Mouse (Mus musculus) cerebellum, adult 8-10 months (tissue): ENCODE results near the gene Nde1.
A peak's percentile ranks its signal among the peaks of the same experiment; 100 is the strongest.
"Not testable (repeated sequence)": the region's sequence is repeated elsewhere in the genome, so short reads cannot be mapped to it uniquely, and the experiment has no call there.

Source experiments
- DNase-seq: peaks from one replicate; pipeline ENCODE4 v3.0.0; 2022

The Nde1 gene

DNA sequence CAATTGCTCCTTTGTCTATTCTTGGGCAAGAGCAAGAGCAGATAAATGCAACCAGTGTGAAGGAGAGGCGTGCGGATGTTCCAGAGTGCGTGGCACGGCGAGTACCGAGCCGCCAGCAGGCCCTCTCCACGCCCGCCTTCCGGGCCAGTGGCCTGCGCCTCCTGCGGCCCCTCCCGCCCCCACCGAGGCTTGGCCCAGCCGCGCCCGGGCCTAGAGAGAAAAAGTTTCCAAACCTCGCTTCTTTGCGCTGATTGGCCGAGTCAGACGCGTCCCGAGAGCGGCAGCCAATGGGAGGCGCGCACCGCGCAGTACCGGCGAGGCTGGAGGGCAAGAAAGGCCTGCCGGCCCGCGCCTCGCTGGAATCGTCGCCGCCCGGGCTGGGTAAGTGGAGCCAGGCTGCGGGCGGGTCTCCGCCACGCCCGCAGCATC is at the start of gene Nde1, which contains the start of gene Marf1:
TSS of gene Nde1 (plus strand) at position 288 of the 429 bp plus-strand sequence.
TSS of gene Marf1 (minus strand) at position 364 of the 429 bp plus-strand sequence.
- DNase-seq: peak; percentile 60

DNA sequence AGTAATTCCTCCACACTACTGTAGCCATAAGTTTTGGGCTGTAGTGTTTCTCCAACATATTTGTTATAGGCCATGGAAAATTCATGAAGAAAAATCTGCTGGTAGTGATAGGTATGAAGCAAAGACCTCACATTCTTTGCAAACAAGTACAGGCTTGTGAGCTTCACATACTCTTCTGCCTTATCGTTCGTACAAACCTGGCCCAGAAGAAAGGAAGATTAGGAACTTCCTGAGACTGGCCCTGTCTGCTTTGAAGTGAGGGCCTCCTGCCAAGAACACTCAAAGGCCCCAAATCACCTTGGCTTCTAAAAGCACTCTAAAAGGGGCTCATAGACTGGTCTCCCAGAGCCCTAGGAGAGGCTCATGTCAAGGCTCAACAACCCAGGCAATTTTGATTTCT is 45.8 kb upstream of the Nde1 start:
- DNase-seq: no peak

DNA sequence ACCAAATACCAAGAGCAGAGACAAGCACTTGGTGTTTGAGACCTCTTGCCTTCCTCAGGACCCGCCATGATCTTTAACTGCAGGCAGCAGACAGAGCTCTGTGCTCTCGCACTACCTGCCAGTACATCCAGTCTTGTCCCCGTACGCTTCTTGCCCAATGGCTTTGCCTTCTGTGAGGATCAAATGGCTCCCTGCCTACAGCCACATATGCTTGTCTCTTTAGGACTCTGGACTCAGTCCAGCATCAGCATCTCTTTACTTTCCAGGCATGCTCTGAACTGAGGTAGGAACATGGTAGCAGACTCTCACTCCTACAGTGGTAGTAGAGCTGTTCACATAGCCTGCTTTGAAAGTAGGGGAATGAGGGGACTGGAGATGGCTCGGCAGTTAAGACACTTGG is 42.1 kb upstream of the Nde1 start:
- peak; percentile 74 for DNase-seq

DNA sequence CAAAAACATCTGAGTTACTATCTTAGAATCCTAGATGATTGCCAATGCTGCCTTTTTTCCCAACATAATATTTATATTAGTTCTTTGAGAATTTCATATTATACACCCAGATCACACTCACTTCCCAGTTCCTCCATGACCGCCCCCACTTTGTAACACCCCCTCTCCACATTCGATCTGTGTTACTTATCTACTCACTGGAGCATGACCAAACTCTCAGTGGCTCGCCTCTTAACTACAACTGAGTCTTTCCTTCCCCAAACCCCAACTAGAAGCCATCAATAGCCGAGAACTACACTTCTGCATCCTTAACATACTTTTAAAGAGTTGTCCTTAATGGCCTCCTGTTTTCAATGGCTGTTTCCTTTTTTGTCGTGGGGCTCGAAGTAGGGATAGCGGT is 41.5 kb upstream of the Nde1 start:
- DNase-seq: no peak

DNA sequence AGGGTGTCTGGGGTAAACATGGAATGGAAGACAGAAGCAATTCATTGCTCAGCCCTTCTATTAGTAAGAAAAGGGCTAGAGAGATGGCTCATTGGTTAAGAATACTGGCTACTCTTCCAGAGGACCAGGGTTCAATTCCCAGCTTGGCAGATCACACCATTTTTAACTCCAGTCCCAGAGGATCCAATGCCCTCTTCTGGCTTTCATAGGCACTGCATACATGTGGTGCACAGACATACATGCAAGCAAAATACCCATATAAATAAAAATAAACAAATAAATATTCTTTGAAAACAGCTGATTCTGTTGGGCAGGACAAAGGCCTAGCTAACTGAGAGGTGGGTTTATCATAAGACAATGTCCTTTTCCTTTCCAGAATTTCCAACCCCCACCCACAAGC is 40.5 kb upstream of the Nde1 start:
- no peak for DNase-seq

DNA sequence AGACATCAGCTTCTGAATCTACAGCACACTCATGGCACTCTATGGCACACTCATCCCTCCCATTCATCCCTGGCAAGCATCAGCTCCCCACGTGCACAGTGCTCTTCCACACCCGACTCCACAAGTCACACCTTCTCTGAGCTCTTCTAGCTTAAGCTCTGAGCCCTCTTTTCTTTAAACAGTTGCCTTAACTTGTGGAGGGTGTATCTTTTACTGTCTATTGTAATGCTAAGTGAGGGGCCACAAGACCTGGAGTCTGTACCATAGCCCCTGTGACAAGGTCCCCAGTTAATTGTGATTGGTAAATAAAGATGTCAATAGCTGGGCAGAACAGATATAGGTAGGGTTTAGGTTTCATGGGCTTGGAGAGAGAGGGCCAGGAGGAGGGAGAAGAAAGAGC is 39.2 kb upstream of the Nde1 start:
- DNase-seq: no peak

DNA sequence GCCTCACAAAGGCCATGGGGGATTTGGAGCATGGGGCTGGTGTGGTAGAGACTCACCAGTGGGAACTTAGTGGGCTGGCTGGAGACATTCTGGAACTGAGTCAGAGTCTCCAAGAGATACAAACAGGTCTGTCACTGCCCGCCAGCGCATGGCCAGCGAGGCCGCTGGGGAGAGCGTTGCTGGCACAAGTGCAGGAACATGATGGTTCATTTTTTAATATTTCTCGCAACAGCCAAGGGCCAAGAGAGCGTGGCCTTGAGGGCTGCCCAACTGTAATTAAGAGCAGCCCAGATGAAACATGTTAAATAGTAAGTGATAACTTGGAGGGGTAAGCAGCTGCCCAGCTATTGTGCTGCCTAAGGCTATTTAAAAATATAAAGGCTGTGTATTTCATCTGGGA is 38.4 kb upstream of the Nde1 start:
- no peak for DNase-seq

DNA sequence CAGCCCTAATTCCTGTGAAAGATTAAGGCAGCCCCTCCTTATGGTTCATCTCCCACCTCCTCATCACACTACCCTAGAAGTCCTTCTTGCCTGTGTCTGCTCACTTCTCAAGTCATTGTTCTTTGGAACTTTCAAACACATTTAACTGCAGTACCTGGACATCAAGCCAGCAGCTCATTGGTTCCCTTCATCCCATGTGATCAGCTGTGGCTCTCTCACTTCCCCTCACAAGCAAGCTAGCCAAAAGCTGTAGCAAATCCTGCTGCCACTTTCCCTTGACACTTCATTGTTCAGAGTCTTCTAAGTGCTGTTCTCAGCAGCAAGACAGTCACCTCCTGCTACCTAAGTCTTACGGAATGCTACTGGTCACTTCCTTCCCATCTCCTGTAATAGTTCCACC is 37.8 kb upstream of the Nde1 start:
- no peak for DNase-seq

DNA sequence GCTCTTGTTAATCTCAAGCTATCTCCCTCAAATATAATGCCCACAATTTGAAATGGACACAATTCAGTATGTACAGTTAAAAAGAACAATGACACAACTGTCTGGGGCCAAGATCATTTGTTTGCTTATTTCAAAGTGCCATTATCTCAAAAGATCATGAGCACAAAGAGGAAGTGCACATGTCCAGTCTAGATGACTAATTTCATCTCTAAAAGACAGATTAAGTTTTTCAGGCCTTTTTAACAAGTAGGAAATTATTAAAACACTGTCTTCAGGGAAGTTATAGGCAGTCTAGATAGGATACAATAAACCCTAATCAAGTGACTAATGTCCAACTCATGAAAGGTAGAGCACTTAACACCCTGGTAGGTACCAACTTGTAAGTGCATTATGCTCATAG is 34.1 kb upstream of the Nde1 start:
- DNase-seq: no peak

DNA sequence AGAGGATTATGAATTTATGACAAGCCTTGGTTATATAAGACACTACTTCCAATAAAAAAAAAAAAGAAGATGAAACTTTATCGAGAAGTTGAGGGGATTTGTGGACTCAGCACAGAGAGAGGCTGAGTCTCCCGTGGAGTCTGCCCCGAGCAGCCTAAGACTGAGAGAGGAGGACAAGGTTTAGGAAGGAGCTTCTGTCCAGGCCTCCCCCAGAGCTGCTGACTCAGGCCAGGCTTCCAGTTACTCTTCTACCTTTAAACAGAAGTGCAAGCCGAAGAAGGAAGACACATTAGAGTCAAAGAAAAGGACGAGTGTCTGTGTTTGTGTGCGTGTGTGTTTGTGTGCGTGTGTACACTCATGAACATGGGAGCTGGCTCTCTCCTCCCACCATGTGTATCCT is 32.3 kb upstream of the Nde1 start:
- no peak for DNase-seq

DNA sequence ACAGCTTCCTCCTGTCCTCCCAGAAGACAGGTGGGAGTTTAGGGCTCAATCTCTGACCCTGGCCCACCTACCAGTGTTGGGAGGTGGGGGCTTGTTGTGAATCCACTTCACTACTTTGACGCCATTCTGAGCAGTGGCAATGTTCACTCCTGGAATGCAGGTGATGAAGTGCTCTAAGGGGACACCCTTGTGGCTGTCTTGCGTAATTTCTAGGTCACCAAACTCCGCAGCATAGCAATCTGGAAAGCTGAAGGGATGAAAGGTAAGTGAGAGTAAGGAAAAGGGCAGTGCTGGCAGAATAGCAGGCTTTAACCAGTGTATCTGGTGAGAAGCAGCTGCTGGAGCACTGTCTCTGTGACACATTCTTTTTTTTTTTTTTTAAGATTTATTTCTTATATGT is 31.7 kb upstream of the Nde1 start:
- DNase-seq: no peak

DNA sequence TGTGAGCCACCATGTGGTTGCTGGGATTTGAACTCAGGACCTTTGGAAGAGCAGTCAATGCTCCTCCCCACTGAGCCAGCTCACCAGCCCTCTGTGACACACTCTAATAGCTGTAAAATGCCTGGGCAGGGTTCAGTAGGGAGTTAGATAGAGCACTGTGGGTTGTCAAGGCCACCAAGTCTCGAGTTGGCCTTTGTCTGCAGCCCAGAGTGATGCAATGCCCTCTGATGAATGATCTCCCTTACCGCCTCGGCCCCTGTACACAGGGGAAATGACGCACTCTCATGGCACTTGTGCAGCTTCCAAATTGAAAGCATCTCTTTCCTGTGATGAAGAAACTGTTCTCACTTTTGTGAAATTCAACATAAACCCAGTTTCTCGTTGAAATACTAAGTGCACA is 31.2 kb upstream of the Nde1 start:
- DNase-seq: no peak

DNA sequence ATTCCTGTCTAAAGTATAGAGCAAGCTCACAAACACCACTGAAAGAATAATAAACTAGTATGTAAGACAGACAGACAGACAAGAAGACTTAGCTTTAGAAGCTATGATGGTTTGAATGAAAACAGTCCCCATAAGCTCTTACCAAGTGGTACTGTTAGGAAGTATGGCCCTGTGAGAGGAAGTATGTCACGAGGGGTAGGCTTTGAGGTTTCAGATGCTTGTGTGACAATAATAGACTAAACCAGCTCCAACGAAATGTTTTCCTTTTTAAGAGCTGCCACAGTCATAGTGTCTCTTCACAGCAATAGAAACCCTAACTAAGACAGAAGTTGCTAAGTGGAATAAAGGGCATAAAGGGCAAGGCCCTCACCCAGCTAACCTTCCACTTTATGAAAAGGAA is 28.1 kb upstream of the Nde1 start:
- no peak for DNase-seq

DNA sequence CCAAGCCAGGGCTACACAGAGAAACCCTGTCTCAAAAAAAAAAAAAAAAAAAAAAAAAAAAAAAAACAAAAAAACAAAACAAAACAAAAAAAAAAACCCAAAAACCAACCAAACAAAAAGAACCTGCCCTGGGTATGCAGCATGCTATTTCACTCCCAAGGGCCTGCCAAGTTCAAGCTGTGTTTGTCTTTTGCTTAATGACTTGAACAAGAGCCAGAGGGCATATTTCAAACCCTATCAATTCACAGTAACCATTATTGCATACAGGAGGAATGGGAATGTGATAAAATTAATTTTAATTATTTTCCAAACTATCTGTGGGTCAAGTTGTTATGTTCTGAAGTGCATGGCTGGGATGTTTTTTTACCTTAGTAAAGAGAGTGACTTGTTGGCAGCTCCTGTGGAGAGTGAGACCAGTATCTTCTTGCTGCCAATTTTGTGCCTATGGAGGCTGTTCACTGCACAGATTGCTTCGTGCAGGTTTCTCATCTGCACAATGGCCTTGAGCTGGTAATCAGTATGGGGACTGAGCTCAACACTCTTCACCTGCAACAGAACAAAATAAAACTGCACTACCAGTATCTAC is 25.0 kb upstream of the Nde1 start:
- DNase-seq: no peak

DNA sequence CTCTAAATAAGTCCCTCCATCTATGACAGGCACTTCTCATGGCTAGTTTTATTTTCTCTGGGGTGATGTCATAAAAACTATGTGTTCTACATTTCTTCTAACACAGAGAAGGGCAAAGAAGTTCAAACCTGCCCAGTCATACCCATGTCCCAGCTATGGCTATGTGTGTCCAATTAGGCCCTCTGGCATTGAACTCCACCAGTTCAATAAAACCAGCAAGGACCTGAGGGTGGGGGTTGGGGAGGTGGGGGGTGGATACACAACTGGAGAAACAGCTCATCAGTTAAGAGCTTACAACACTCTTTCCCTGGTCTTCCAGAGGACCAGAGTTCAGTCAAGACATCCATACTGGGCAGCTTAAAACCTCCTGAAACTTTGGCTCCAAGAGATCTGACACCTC is 24.0 kb upstream of the Nde1 start:
- no peak for DNase-seq

DNA sequence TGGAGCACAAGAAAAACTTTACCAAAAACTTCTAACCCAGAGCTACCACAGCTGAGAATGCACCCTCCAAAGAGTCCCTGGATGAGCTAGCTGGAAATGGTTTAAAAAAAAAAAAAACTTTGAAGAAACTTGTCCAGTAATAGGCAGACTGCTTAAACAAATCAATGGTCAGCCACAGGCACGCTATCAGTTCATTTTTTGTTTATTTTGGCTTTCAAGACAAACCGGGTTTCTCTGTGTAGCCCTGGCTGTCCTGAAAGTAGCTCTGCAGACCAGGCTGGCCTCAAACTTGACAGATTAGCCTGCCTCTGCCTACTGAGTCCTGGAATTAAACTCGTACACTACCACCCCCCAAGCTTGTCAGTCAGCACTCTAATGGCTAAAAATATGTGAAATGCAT is 19.8 kb upstream of the Nde1 start:
- DNase-seq: no peak

DNA sequence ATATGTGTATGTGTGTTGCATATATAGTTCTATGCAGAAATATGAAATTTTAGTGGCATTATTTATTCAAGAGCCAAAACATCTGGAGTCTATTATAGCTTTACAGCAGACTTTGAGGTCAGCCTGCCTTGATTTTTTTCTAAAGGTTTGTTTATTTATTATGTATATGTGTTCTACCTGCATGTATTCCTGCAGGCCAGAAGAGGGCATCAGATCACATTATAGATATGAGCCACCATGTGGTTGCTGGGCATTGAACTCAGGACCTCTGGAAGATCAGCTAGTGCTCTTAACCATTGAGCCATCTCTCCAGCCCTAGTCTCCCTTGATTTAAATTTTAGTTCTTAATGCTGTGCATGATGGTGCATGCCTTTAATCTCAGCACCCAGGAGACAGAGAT is 15.4 kb upstream of the Nde1 start:
- no peak for DNase-seq

DNA sequence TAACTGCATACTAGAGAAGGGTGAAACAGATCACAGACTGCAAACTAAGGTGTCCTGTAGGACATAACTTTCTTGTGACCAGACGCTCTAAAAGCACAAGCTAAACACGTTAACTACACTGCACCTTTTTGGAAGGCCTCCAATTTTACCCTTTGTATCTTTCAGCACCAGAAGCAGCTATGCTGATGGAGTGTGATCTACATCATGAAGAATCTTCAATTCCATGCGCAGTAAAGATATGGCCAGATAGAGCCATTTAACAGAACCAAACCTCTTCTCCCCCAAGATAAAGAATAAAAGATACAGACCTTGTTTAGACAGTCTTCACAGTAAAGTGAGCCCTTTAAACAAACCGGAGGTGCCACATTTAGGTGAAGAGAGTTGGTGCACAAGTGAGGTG is 11.4 kb upstream of the Nde1 start:
- DNase-seq: no peak

DNA sequence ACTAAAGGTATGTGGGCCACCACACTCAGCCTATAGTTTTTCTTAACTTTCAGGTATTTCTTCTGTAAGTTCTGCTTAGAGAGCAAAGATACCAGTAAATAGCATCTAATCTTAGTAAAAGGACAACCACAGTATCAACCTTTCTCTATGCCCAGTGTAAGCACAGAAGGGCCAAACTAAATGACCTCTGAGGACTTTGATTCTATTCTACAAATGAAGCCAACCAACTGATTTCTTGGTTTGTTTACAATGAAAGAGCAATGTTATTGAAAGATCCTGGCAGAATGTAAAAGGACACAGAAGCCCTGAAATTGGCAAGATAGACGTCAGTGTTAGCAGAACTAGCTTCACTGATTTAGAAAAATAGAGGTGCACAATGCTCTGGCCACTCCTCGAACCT is 7.4 kb upstream of the Nde1 start:
- DNase-seq: not testable (repeated sequence)

DNA sequence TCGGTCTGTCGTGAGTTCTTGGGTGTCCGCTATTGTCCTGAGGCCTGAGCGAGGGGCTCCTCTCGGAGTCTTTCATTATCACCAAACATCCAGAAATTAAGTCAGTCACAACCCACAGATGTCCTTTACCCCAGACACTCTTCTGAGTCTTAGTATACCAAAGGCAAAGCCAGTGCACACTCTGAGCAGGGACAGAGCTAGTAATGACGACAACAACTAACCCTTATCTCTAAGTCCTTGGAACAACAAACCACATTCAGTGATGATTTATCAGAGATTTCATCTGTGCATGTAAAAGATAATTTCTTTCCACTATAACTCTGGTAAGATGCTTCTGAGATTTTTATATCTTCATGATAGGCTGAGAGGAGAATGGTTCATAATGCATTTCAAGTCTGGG is 6.8 kb upstream of the Nde1 start:
- DNase-seq: no peak

DNA sequence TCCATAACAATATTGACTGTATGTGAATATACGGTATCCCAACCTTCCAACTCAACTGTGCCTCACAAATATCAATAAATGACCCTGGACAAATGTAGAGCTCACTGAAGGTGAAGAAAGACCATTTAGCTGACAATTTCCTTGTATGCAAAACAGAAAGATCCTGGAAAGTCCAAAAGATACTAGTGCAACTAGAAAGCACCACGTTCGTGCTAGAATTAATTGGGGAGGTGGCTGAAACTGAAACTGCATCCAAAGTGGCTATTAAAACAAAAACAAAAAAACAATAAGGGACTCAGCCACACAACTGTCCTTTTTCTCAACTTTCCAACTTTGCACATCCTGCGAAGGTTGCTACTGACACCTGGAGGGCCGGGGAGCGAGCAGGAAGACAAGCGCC is 4.5 kb upstream of the Nde1 start:
- no peak for DNase-seq

DNA sequence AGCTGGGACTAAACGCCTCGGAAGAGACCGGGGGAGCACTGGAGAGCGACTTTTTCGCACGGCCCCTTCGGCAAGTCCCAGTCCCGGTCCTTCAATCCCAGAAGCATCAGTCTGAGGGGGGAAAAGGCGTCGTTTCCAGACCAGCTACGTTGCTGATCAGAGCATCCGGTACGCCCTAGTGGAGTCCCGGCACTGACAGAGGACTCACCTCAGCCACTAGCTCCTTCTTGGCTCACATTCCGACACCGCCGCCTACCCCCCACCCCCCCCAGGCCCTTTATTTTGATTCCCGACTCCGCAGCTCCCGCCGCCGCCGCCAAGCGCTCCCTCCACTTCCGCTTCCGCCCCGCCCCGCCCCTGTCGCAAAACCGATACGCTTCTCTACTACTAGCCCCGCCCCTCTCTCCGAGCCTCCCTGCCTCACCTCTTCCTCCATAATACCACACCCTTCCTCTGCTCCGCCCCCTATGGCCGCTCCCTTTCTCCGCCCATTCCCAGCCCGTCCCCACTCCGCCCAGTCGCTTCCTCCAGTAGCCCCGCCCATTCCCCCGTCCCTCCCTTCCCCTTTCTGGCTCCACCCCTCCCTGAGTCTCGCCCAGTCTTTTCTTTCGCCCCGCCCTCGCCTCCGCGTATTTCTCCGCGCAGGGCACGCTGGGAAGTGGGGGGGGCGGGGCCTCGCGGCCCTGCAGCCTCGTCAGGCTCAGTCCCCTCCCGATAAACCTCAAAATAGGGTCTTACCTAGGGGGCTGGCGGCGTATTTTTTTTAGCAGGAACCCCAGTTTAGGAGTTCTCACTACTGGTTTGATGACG is 3.9 kb upstream of the Nde1 start:
- peak; percentile 99 for DNase-seq

DNA sequence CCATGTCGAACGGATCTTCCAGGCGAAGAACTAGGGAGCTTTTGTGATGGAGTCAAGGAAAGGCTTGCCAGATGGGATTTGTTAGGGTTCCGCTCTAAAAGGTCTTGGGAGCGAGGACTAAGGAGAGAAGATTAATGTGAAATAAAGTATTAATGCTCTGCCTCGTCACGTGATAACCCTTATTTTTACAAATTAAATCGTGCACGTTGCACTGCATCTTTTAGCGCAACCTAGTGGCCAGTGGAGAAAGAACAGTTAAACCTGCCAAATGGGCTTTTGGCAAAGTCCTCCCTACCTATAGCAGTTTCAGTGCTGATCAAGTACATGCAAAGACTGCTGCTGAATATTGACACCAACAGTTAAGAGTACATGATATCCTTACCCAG is 3.3 kb upstream of the Nde1 start:
- peak; percentile 86 for DNase-seq

DNA sequence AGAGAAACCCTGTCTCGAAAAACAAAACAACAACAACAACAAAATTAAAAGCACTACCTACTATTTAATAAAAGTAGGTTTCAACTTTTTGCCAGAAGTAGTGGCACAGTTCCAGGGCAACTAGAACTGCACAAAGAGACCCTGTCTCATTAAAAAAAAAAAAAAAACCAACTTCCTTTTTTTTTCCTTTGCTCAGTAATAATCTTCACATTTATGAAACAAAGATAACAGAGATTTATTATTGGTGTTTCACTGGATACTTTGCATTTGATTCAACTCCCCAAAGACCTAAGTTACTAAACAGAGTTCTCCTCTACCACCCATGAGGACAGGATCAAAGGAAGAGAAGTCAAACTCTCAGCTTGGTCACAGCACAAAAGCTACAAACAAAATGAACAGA is 2.1 kb upstream of the Nde1 start:
- no peak for DNase-seq

DNA sequence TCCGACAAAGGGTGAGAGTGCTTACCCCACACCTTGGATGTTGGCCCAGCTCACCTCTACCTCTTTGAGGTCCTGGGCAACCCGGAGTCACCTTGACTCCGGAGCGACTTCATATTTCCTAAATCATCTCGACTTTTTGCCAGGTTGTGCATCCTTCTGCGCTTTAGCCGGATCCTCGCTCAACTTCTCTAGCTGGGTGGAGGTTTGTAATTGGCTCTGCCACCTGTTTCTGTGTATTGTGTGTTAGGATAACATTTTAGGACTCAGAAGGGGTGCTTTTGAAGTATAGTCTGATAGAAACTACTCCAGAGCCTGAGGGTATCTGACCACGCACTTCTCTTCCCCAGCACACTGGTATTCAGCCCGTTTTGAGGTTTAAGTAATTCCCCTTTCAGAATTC is 656 bp downstream of the Nde1 start:
- DNase-seq: no peak
